Mouse (Mus musculus) testis, adult 2 months (tissue): ENCODE measurements at regions not wholly inside any gene's neighbourhood (a gene's known extent, or its start where the extent isn't known, plus 50 kb on each side); places are given as distances from the start of the nearest gene placed in this dataset.

Source experiments
- CTCF ChIP-seq: fragments of 200-500 bp; IDR thresholded peaks from 2 replicates; pipeline ENCODE4 v1.5.1; 2012; ENCODE audit warnings: low read depth, mild to moderate bottlenecking, inconsistent platforms, low read length, moderate library complexity; ENCODE audit not compliant: control insufficient read depth, insufficient read depth, insufficient replicate concordance
- POLR2A ChIP-seq: fragments of 200-500 bp; IDR thresholded peaks from 2 replicates; pipeline ENCODE4 v1.6.1; 2012; ENCODE audit warnings: low read depth, mild to moderate bottlenecking, inconsistent platforms, low read length, moderate library complexity; ENCODE audit not compliant: control insufficient read depth

- TF ChIP-seq CTCF, result no peak
- no peak for TF ChIP-seq POLR2A
These were observed 137.3 kb downstream of the Rpl14 start for GRCm38 (mm10) chr9:120708507-120708906.
